Mouse (Mus musculus) CD4-positive helper T cell, adult 2 months (primary cell): Measurements from ENCODE around the gene Mepe.

Source experiments
- DNase-seq: peaks from one replicate; pipeline ENCODE4 v3.0.0-alpha.2; 2012; ENCODE audit warnings: low read depth, missing footprints, low spot score

Gene Mepe

DNA sequence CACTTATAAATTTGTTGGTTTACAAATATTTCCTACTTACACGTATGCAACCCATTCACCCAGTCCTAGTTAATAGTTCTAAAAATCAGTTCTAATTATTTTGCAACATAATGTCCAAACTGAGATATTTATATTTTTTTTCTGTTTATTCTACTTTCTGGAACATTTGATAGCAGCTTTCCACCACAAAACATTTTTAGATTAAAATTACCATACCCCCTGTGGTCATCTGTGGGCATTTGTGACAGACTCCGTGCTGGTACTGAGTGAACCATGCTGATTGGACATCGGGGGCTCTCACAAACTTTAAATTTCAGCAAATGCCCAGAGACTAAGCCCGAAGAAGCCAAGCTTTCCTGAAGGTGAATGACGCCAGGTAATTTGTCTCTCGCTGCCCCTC, at the start of gene Mepe:
TSS of gene Mepe (plus strand) at position 301 of the 400 bp plus-strand sequence.
- DNase-seq = no peak

DNA sequence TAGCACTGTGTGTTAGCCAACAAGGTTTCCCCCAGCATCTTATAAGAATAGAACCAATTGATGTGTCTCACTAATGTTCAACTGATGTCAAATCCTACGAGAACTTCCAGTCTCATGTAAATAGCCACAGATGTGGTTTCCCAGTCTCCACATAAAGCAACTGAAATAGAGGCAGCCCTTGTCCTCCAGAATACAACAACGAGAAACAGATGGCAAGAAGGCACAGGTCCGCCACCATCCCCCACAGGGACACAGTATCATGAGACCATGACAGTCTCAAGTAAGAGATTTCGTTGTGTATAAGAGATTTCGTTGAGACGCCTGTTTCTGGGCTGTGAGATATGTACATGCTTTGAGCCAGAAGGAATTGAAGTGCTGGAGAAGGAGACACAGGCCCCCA, 30.9 kb upstream of the Mepe start:
- DNase-seq = no peak

DNA sequence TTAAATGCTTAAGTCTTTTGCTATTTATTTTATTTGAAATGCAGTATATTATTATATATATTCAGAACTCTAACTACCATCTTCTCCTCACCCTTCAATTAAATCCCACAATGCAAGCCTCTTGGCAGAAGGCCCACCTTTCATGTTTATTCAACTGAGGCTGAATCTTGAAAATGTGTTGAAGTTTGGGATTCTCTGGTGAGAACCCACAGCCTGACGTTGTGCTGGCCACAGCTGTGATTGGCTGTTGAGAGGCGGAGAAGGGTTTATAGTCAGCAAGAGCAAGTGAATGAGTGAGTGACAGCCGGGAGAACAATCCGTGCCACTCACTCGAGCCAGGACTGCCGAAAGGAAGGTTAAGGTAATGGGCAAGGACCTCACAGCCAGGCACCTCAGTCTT, 26.1 kb upstream of the Mepe start, which contains the start of gene Ibsp:
TSS of gene Ibsp (plus strand) at position 178 of the 400 bp plus-strand sequence.
- DNase-seq = no peak

DNA sequence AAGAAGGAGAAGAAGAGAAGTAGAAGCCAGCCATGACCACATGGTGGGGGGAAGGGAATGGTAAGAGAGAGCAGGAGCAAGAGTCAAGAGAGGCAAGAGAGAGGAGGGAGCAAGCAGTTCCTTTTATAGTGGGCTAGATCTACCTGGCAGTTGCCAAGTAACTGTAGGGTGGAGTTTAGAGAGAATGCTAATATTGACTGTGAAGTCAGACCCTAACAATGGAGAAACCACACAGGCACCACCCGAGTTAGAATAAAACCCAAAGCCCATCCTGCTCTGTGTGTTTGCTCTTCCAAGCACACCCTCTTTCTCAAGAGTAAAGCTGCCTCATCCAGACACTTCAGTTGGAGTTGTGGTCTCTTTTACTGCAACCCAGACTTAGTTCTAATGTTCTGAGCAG, 11.1 kb upstream of the Mepe start:
- DNase-seq = no peak

DNA sequence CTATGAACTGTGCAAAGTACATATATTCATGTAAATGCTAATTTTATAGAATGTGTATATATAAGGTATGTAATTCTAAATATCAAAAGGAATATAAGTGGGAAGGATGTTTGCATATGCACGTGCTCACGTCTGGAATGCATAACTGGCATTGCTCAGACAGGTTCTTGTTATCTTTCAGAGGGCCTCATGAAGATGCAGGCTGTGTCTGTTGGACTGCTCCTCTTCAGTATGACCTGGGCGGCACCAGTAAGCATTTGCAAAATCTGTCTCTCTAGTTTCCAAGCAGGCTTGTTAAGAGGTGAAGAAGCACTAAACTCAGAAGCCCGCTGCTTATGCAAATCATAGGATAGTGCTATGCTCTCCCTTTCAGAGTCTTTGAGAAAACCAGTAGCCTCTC, 1.8 kb downstream of the Mepe start:
- no peak for DNase-seq

DNA sequence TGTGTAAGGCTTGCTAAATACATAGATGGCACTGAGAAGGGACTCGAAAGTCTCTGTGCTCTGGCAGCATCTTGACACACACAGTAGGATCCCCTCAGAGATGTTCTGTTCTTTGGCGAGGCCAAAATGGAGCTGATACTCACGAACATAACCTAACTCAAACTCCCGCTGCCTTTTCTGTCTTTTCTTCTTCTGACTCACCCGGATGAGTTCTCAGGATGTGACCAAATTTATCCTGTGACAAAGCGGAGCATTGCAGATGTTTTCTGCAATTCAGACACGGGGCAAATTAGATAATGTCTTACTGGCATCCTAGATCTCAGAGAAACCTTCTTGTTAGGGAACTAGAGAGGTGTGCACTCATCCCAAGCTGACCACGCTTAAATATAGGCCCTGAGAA, 2.3 kb downstream of the Mepe start:
- no peak for DNase-seq

DNA sequence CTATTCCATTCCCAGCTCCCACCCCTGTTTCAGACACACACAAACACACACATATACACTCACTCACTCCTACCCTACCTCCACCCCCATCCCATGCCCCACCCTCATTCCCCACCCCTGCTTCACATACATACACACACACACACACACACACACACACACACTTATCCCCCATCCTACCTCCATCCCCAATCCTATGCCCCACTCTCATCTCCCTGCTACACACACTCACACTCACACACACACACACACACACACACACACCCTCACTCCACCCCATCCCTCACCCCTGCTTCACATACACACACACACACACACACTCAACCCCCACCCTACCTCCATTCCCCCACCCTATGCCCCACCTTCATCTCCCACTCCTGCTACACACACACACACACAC, 2.7 kb downstream of the Mepe start:
- DNase-seq = no peak

DNA sequence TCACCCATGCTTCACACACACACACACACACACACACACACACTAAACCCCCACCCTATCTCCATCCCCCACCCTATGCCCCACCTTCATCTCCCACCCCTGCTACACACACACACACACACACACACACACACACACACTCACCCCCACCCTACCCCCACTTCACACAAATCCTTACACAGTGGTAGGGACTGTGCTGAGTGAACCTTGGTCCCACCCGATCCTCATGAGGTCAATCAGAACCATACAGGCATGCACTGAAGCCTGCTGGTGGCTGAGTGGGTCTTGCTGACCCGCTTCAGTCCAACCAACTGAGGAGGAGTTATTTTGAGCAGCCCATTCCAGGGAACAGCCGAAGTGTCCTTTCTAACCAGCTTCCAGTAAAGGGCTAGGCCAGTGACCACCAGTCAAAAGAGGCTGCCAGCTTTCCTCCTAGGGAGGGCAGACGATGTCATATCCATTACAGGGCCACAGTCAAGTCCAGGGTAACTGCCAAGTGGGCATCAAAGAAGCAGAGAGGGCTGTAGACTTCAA, 3.3 kb downstream of the Mepe start:
- DNase-seq = no peak

DNA sequence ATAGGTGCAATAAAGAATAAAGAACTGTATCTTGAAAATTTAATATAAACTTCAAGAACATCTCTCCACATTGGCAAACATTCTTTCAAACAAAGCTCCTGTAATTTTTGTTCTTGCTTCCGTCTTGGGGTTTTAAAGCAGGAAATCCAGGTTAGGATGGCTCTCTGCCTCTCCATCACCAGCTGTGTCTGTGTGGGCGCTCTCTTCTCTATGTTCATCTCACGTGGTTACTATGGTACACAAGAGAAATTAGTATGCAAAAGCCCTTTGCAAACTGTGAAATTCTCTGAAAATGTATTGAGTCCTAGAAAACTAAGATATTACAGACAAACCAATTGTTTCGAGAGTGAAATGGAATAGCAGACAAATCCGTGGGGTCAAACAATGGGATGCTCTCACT, 4.3 kb downstream of the Mepe start:
- no peak for DNase-seq

DNA sequence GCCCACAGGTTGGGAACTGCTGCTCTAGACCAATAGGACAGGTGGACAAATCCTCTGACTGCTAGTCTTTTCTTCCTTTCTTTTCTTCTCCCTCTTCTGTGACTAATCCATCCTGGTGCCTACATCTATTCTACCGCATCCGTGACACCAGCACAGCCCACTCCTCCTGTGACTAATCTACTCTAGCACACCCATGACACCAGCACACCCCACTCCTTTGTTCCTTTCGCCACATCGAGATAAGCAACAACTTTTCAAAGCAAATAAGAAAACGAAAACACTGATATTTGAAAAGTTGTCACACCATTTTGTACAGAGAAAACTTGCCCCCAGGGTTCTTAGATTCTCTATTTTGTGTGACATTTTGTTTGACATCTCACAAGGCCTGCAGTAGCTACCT, 5.0 kb downstream of the Mepe start:
- DNase-seq = no peak

DNA sequence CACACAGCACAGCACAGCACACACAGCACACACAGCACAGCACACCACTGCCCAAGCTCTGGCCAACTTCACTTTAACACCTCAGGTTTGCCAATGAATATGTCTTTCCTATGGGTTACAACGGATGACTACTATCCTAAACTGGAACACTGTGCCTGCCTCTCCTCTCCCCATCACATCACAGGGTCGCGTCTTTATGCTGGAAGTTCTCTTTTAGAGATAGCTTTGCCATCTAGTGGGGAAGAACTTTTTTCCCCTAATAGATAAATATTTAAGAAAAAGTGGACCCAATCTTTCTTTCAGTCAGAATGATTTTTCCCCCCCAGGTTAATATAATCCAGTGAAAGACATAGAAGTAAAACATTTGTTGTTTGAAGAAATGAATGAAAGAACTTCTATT, 7.2 kb downstream of the Mepe start:
- no peak for DNase-seq

DNA sequence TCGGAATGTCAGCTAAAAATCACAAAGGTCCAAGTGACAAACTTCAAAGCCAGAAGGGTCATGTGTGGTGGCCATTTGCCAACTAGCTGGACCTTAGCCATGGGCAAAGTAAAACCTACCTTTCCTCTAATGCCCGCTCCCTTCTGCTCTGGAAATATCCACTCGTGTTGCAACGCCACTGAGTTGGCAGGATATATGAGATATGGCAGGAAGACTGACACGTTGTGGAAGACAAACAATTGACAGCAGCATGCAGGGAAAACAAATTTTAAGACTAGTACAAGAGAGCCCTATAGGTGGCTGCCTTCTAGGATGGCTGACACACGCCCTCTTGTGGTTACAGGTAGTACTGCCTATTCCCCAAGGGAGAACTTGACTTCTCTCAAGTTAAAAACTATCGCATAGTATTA, 8.1 kb downstream of the Mepe start:
- DNase-seq = no peak

DNA sequence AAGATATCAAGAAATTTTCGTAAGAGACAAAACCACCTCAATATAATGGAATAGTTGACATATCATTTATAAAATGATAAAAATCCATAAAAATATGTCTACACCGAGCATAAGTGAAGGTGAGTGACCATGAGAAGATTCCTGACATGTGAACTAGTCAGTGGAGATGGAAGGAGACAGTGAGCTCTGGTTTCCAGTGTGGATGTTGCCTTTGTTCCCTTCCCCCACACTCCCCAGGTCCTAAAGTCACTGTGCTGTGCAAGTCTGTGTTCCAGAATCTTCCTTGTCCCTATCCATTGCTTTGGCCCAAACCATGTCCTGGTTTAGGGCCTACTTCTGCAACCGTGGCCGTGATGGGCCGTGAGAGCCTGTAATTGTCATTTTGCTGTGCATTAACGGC, 8.5 kb downstream of the Mepe start:
- DNase-seq = no peak

DNA sequence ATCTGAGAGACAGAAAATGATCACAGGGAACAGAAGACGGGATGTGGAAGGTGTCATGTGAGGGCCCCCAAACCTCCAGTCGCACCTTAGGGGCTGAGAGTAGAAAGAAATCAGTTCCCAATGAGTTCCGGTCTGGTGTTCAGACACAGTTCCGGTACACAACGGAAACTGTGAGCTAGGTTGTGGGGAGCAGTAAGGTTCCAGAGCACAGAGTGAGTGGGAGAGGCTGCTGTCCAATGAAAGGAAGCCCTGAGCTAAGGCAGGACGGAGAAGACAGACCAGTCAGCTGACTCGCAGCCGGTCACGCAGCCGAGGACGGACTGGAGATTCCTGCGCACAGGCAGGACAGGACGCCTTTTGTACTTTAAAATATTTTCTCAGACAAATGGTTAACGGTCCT, 9.4 kb downstream of the Mepe start:
- DNase-seq = no peak

DNA sequence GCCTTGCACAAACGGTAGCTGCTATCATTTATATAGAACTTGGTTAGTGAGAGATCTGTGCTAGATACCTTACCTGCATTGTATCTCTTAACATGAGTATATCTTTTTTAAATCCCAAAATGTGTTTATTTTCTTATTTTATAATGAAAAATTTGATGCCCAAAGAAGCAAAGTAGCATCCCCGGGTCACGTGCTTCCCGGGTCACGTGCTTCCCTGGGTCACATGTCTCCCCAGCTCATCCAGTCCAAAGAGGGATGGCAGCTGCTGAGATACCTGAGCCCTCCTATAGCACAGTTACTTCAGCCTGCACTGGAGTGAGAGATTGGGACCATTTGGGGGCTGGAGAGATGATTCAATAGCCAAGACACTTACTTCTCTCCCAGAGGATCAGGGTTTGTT, 10.8 kb downstream of the Mepe start:
- DNase-seq = no peak

DNA sequence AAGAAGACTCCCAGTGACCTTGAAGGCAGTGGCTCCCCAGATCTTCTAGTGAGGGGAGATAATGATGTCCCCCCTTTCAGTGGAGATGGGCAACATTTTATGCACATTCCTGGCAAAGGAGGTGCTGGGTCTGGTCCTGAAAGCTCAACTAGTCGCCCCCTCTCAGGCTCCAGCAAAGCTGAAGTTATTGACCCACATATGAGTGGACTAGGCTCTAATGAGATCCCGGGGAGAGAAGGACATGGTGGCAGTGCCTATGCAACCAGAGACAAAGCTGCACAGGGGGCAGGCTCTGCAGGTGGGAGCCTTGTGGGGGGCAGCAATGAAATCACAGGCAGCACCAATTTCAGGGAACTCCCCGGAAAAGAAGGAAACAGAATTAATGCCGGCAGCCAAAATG, 12.4 kb downstream of the Mepe start:
- DNase-seq = no peak

DNA sequence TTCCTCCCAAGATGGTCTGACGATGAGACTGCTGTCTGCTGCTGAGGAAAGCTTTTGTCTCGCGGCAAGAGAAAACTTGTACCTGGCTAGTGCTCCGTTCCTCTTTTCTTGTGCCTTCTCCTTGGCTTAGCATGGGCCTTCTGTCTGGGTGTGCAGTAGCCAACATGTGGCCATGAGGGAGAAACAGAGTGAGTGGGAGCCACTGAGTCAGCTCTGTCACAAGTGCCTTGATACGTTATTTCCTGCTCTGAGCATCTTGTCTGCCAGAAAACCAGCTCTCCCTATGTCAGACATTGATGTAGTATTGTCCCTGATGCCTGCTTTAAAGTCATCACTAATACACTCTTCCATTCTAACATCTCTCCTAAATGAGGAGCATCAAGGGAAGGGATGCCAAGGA, 13.9 kb downstream of the Mepe start:
- no peak for DNase-seq

DNA sequence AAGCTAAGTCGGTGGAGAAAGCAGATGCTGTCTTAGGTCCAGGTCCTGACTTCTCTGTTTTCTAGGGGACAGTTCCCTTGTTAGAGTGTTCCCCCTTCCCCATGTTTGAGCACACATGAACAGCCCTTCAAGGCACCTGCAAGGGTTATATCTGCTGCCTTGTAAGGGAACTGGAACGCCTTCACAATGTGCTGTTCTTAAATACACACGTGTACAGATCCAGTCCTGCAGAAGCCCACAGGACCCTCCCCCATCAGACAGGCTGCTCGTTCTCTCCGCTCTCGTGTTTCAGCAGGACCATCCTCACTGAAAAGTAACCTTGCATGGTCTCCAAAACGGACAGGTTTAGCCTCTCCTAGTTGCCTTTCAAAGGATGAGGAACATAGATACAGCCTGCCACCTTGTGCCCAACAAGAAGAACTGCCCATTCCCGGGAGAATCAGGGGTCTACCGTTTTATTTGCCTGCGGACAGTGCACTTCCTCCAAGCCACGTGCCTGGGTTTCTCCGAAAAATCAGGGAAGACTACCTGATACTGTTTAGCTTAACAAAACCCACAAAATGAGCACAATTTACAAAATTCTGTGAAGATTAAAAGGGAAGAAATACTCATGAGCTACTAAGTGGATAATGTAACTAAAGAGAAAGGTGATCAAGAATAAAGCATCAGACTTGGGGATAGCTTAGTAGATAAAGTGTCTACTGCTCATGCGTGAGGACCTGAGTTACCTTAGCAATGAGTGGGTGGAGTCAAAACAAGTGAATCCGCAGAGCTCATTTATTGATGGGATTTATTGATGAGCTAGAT, 14.8 kb downstream of the Mepe start:
- DNase-seq = no peak

DNA sequence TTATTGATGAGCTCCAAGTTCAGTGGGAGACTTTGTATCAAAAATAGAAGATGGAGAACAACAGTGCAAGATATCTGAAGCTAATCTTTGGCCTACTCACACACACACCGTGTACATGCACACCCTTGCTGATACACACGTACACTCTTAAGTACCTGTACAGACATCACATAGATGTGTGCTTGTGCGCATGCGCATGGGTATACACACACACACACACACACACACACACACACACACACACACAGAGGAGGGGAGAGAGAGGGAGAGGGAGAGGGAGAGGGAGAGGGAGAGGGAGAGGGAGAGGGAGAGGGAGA, 15.3 kb downstream of the Mepe start:
- DNase-seq = no peak

DNA sequence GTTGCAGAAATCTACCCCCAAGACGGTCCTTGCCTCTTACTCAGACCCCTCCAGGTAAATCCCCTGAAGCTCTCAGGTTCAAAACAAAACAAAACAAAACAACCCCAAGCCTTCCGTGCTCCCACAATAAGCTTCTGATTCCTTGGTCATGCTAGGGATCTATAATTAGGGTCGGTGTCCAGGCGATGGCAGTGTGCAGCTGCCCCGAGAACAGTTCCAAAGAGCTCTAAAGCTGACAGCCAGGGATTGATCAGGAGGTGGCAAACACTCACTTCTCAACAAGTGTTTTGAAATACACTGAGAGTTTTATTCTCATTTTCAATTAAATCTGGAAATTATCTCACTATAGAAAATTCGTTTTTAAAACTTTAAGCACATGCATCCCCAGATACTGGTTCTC, 17.8 kb downstream of the Mepe start:
- no peak for DNase-seq

DNA sequence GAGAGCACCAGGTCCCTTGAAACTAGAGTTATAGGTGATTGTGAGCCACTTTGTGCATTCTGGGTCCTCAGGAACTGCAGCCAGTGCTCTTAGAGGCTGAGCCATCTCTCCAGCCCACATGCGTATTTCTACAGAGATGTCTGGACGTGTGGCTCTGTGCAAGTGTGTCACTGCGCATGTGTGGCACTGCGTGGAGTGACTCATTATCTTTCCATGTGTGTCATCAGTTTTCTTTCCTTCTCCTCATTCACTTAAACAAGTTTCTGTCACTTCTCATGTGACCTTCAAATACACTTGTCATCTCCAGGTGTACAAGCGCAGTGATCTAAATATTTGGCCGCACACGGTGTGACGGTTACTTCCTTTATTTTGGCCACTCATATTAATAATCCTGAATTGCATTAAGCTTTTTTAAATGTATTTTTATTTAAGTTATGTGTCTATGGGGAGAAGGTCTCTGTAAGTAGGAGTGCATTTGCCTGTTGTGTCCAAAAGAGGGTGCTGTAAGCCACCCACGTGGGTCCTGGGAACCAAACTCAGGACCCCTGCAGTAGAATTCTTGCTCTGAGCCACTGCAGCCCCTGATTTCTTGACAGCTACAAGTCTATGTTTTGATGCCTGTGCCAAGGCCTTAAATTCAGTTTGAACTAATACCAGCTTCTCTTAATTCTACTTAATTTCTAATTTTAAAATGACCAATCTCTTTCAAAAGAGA, 19.6 kb downstream of the Mepe start:
- no peak for DNase-seq

DNA sequence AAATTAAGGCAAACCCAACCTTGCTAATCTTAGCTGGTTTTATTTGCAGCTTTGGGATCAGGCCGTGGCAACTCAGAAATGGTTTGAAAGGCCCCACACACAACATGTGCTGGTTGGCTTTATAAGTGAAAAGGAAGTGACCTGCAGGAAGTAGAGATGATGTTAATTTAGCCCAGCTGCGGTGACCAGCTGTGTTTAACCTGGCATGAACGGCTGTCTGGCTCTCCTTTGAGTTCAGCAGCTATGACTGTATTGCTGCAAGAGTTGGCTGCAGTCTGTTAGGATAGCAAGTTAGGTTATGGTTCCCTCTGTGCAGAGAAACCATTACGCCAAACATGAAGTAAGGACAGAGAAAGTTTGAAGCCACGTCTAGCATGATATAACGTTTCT, 20.1 kb downstream of the Mepe start:
- DNase-seq = no peak

DNA sequence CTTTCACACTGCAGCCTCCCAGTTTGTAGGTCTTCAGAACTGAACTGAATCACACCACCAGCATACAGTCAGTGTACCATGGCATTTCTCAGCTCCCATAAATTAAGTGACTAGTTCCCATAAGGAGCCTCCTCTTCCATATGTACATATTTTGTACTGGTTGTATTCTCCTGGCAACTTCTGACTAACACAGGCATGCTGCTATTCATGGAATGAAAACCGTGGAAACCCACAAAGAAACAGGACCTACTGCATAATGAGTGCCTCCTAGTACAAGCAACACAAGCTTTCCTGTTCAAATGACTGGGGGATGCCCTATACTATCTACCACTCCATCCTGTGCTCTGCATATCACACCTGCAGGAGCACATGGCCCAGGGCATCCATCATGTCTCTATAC, 25.9 kb downstream of the Mepe start:
- DNase-seq = no peak
